6 mouse cellular contexts compared by ENCODE assay signal in the genomic region with DNA sequence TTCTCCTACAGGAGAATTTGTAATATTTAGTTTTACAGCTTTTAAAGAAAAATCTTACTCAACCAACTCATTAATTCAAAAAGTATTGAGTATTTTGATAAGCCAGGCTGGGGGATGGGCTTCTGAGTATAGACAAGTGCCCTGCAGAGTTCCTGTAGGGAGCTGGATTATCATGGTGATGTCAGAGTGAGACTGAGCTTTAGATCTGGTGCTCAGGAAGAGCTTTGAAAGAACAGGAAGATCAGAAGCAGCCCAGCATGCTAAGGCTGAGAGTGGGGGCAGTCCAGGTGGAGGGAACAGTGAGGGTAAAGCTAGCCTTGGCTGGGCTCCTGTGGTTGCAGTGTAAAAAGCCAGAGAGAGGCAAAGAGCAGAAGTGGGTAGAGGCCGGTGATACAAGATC.
"Had no signal": no experiment of that assay in that cellular context is flagged by ENCODE, and none has a peak within 500 bp of the region (broad histone marks: within the 10 kb centered on the region; RNA-seq: fewer than 3 reads in every experiment).

No protein-coding gene starts in this region.

- DNase-seq: kidney, adult 18-20 months; kidney, adult 9 months; kidney, postnatal 14 days; layer of hippocampus, adult 9-11 months; liver, postnatal 0 days; lung, embryonic 14.5 days had no signal
